Mouse (Mus musculus): ENCODE measurements at regions not wholly inside any gene's neighbourhood (a gene's known extent, or its start where the extent isn't known, plus 50 kb on each side); places are given as distances from the start of the nearest gene placed in this dataset.

DNA sequence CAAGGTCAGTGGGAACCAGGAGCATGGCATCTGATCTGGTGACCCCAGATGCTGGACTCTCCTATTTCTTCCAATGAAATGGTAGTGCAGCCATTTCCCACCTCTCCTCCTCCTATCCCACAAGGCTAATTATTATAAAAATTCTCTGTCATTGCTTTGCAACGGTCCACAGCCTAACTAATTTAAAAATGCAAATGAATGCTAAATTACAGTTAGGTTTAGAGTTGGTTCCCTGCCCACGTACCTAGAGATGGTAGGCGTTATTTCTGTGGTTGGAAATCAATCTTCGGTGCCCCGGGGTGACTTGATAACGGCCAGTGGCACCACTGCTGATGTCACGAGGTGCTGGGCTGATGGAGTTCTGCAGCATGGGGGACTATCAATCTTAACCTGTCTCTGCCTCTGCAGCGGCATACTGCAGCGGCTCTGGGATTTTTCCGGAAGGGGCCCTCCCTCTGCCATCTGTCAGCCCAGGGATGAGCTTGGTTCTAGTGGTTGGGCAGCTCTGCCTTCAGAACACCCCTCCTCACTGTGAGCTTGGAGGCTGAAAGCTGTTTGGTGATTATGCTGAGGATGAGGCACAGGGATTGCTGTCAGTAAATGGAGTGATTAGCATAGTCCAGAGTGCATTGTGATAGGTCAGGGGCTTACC, 66.5 kb downstream of the Nmur2 start:
- DNase-seq (ENCODE audit: low spot score): no peak

DNA sequence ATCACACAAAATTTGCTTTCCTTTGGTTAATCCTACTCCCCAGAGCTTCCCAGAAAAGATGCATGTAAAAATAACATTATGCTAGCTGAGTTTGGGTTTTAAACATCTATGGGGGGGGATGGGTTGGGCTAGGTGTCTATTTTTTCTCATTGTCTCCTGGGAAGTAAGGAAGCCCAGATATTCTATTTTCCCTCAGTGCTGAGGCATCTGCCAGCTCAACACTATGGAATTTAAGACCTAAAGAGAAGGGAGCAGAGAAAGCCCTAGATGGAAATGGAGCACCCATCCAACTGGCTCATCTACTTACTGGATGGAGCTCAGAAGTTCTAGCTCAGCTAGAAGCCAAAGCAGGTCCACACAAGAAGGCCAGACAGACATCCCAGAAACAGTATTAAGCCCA, 74.2 kb downstream of the Nmur2 start:
- no peak for DNase-seq (ENCODE audit: low spot score)

DNA sequence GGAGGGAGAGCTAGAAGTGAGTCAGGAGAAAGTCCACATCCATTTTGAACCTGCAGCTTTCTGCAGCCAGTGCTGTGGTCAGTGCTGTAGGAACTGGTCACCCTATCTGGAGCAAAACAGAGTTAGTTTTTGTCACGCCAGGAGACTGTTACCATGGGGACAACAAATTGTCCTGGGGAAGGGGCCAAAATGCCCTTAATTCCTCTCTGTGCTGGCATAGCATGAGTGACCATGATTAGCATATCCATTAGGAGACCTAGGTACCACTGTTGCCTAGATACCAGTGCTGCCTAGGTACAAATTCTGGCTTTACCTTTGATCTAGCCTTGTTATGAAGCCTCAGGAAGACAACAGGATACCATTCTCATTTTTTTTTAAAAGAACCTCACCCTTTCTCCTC, 82.4 kb downstream of the Nmur2 start:
- no peak for DNase-seq (ENCODE audit: low spot score)

DNA sequence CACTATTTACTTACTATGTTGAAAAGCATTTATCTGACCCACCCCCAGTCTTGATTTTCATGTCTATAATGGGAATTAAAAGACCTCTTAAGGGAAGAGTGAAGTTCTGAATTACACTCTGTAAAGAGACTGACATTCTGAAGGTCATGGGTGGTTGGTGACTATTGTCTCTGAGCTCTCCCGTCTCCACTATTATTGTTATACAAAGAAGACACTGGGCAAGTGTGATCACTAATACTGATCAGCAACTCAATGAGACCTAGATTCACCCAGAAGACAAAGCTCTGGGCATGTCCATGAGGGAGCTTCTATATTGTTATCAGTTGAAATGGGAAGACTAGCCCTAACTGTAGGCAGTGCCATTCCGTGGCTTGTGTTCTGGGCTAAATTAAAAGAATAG, 83.5 kb downstream of the Nmur2 start:
- DNase-seq (ENCODE audit: low spot score): no peak

DNA sequence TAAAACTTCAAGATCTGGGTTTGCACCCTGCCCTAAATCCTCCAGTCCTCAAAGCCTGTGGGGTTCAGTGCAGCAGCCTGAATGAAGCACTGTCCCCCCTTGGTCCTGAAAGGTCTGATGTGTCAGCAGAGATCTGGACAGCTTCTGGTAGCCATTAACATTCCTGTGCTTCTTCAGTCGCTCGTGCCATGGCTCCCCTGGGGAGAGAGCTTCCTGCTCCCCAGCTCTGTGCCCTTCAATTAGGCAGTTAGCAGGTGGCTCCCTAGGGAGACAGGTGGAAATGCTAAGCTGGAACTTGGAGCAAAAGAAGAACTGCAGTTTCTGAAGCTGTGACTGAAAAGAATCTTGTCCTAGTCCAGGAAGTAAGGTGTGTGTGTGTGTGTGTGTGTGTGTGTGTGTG, 87.1 kb downstream of the Nmur2 start:
- no peak for DNase-seq (ENCODE audit: low spot score)

DNA sequence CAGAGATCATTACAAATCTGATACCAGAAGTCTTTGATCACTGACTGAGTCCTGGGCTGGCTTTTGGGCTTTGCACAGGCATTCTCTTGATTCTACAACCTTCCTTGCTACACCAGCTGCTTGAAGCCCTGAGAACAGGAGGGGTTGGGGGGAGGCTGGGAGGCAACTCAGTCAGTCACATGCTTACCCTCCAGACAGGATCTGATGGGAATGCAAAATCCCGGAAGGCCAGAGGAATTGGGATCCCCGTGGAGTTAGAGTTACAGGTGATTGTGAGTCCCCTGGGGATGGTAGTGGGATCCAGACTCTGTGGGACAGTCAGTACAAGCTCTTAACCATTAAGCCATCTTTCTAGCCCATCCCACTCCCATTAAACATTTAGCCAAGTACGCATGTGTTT, 91.2 kb downstream of the Nmur2 start:
- no peak for DNase-seq (ENCODE audit: low spot score)

DNA sequence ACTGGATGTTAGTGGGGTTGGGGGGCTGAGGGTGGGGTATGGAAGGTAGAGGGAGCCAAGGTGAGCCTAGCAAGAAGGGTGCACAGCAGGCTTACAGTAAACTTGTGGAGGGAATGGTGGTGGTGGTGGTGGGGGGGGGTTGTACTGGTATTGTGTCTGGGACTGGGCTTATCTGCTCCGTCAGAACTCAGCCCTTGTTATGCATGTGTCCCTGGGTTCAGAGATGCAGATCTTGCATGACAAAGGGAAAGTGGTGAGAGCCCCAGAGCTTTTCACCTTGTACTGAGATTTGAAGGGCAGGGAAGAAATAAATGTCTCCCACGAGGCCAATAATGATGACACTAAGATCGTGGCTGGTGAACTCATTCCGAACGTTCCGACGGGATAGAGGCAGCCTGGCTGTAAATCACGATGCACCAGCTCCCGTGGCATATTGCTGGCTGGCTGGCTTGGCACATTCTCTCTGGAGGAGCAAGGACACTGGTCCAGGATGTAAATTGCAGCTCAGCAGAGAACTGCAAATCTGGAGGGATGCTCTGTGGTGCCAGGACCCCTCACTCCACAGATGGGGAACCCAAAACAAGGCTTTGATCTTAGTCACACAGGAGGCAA, 94.1 kb downstream of the Nmur2 start:
- DNase-seq (ENCODE audit: low spot score): no peak

DNA sequence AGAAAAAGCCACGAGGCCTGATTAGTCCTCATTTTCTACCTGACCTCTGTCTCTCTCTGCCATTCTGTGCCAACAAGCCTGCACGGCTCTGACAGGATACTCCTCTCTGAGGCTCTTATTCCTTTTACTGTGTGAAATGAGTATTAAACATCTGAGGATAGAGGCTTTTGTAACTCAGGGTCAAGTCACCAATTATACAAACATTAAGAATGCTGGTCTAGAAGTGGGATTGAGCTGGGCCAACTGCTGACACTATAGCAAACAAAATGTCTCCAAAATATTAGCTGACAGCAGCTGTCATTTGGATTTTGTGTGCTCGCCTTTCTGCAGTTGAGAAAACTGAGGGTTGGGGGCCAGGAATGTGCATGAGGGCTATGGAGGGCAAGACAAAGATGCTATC, 94.8 kb downstream of the Nmur2 start:
- no peak for DNase-seq (ENCODE audit: low spot score)

DNA sequence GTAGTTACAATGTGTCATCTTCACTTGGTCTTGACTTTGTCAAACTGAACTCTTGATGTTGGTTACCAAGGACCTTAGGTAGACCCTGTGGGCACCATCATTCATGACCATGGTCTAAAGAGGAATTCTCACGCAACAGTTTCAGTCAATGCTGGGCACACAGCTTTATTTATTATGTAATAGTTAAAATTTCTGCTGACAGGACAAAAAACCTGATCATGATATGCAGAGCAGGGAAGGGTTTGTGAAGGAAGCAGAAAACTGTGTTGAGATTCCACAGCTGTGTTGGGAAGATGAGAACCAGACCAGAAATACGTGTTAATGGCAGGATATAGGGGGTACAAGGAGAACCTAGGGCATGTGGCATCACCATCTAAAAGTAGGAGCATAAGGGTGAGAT, 100.8 kb downstream of the Nmur2 start:
- no peak for DNase-seq (ENCODE audit: low spot score)

DNA sequence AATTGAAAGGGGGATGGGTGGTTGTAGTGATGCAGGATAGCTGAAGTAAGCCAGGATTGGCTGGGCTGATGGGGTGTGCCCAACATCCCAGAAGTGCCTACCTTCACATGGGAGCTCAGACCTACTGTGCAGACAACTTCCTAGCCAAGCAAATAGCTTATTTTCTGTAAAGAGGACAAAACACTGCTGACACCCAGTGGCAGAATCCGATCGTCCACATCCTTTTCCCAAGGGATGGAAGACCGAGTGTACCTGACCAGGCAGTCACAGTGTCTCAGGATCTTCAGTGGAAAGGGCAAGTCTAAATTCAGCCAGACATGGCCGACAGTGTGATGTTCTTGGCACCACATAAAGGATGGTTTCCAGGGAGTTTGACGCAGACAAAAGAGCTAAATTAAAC, 114.4 kb downstream of the Nmur2 start:
- DNase-seq (ENCODE audit: low spot score): no peak

DNA sequence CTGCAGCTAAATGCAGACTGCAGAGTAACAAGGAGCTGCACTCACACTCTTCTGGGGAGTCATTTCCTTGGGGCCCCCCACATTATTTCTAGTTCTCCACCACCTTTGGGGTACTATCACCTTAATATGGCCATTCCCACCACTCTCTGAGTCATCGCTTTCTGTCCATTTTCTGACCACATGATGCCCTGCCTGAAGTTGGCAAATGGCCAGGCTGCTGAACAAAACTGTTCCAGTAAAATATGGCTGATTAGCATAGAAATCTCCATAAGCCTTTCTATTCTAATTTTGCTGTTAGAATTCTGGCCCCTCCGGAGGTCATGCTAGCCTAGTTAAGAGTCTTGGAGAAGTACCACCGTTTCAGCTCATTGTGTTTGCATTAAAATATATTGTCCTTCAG, 121.7 kb downstream of the Nmur2 start:
- DNase-seq (ENCODE audit: low spot score): no peak

DNA sequence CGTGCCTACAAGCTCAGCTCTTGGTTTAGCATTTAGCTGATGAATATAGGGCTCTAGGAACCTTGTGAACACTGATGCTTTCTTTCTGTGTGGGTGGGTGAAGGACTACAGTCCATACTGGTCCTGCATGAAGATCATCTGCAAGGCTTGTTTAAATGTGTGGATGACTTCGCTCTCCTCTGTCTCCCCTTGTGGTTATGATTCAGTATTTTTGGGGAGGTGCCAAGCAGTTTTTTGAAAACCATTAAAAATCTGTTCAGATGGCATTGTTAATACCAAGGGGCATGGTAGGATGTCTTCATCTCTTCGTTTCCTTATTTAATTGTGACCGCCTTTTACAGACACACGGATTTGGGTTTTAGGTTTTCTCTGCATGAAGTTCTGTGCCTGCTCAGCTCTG, 122.4 kb downstream of the Nmur2 start:
- DNase-seq (ENCODE audit: low spot score): no peak

DNA sequence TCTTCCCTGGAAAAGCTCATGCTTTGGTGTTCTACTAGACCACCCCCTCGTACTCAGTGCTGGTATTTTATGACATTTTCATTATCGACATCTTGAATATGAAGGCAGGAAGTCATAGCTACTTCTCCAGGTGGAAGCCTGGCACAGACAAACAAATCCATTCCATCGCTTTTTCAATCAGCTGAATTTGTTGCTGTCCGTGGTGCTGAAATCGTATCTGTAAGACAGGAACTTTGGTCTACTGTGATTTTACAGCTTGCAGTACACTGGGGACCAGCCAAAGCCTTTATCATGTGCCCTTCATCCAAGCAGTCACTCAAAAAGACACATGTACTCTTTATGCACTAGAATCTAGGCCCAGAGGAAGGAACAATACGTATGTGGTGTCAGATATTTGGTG, 143.3 kb downstream of the Nmur2 start:
- peak; percentile 4 for DNase-seq (ENCODE audit: low spot score)

DNA sequence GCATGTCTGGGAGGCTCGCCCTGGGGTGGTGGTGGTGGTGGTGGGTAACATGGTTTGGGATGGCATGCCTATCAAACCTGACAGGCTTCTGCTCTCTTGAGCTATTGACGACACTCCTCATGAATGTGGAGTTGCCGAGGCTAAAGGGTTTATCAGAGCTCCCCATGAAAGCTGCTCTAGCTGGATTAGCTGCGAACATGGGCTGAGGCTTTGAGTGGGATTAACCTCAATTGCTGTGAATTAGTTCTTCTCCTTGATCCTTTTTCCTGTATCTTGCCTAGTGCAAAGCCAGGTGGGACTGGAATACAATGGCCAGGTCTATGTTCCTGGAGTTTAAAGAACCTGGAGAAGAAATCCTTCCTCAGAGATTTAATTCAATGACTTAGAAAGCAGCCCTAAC, 150.6 kb downstream of the Nmur2 start:
- no peak for DNase-seq (ENCODE audit: low spot score)

DNA sequence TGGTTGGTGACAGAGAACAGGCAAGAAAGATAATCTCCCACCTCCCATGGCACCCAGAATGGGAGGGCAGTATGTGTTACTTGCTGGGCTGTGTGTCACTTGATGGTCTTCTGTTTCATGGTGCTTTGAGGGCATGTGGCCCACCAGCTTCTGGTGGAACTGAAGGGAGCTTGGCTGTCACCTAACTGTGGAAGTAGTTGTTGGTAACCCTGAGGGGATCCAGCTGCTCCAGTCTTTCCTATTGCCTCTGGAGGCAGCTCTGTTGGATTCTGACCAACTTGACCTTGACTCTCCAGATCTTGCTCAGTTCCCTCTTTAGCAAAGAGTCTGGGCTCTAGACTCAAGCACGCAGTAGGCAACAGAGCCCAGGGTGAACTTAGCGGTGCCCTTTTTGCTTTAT, 162.2 kb downstream of the Nmur2 start:
- DNase-seq (ENCODE audit: low spot score): no peak

DNA sequence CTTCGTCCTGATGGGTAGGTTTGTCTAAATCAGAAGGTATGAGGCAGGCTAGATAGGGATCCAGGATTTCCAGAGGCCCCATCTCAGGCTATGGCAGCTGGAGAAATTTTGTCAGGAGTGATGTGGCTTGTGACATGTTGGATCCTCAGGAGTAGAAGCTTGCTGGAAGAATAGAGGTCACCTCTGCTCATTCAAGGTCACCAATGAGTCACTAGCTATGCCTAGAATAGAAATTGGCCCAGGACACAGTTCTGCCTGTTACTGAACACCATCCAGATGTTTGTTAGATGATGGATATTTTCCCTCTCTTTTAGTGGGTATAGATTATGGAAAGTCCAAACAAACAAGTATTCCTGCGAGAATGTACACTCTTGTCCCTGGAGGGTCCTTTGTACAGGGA, 173.7 kb downstream of the Nmur2 start:
- no peak for DNase-seq (ENCODE audit: low spot score)

DNA sequence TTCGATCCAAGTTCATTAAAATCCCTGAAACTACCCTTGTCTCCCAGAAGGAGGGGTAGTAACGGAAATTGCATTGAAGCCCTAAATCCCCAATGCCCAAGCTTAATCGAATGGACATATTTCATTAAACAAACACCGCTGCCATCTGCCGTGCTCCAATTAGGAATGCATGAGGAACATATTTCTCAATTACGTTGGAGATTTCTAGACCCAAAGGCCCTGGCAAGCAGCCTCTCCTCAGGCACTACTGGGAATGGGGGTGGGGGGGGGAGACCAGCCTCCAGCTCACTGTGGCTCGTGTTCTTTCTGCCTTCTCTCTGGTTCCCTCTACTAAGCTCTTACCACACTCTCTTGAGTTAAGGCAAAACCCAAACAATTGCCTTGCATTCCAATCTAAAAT, 181.6 kb downstream of the Nmur2 start:
- no peak for DNase-seq (ENCODE audit: low spot score)

DNA sequence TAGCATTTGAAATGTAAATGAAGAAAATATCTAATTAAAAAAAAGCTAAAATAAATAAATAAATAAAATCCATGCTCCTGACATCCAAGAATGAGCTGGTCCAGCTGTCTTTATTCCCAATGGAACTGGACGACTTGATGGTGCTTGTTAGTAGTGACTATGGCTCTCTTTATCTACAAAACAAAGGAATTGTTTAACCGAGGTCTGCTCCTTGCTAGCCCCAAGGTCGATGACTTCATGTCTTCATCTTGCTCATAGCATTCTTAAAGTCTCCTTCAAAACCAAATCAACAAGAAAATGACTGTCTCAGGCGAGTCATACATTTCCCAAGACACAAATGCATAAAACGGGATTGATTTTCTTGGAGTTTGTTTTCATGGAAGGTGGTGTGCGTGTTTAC, 212.5 kb upstream of the Glra1 start:
- DNase-seq (ENCODE audit: low spot score): no peak

DNA sequence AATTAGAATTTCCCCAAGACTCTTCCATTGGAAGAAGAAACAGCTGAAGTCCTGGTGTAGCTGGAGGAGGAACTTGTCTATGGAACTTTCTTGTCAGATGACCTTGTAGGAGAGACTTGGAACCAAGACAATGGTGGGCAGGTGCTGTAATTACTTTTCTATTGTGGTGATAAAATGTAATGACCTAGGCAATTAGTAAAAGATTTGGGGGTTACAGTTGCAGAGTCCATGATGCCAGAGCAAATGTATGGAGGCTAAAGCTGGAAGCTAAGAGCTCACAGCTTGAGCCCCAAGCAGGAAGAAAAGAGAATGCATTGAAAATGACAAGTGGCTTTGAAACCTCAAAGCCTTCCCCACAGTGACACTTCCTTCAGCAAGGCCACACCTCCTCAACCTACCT, 208.6 kb upstream of the Glra1 start:
- DNase-seq (ENCODE audit: low spot score): no peak

DNA sequence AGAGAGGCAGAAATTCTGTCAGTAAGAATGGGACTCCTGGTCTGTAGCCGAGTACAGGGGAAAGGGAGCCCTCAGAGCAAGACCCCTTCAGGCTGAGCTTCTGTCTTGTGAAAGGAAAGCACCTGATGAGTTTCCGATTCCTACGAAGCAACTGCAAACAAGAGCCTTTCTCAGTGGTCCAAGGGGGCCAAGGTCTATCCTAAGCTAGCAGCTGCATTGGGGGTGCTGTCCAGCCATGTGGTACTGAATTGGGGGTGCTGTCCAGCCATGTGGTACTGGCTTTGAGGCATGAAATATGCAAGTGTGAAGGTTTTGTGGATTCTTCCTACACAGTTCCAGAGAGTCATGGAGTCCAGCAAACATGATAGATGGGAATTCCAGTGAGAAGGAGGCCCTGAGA, 202.7 kb upstream of the Glra1 start:
- no peak for DNase-seq (ENCODE audit: low spot score)

DNA sequence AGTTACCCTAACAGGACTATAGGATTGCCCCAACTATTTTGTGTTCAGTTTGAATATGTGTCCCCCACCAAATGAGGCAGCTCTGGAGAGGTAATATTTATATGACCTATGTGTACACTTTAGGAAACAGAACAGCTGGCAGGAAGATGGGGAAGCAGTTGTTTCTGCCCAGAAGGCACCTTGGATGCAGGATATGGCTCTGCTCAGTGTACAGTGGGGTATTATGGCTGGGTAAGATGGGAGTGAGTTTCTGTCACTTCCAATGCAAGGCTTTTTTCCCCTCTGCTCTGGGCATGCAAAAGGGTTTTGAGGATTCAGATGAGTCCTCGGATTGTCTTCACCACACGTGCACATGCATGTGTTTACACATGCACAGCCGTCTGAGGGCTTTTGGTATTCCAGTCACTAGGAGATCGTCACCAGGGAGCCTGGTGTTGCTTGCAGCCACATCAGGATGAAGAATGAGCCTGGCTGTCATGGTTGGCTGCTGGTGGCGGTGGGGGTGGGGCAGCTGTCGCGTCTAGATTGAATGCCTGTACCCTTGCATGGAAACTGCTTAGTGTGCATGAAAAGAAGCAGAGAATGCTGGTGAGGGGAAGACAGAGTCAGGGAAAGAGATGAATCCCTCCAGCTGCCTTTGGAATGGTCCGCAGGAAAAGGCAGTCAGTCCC, 183.3 kb upstream of the Glra1 start:
- DNase-seq (ENCODE audit: low spot score): no peak

DNA sequence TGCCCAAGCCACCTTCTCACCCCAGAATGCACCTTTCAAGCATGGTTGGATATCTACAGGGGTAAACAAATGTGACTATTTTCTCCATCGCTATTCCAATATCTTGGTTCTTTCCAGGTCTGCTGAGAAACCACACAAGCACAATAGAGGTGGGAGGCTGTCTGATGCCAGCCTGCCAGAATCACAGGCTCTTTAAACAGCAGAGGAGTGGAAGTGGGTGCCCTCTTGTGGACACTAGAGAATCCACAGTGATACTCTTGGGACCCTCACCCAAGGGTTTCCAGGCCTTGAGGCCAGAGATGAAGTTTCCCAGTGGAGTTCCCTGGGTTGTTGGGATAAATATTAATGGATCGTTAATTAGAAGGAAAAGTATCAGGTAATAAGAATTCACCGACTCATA, 181.6 kb upstream of the Glra1 start:
- DNase-seq (ENCODE audit: low spot score): no peak

DNA sequence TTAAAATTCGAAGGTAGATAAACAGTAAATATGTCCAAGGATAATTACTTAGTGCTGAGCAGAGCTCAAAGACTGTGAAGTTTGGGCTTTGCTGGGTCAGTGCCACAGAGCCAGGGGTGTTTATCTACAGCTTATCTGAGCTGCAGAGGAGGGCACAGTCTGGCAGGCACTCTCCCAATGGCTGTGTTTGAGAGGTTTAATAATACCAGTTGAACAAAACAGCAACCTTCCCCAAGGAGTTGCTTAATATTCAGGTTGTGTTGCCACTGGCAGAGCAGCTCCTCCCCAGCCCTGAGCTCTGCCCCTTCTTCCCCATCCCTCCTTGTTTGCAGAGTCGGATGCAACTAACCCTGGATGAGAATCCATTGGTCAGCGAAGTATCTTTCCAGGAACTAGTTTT, 173.0 kb upstream of the Glra1 start:
- no peak for DNase-seq (ENCODE audit: low spot score)

DNA sequence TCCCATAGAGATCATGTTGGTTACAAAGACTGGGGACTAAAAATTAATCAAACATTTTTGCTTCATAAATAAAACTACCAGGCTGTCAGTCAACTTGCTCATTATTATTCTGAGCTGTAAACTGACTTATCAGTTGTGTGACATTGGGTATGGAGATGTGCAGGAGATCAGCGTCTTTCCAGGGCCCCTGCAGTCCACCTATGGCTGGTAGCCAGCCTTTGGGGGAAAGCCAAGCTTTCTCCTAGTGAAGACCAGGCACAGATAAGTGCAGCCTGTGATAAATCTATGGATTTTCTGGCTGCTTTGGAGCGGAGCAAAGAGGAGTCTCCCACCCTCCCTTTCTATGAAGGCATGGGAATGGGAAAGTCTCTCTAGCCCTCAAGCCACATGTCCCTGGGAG, 172.0 kb upstream of the Glra1 start:
- no peak for DNase-seq (ENCODE audit: low spot score)
